Mouse (Mus musculus): ENCODE measurements around the gene Ticrr. TPM values are rescaled to one million over a fixed set of nuclear protein-coding genes. Genes with fewer than 3 reads are reported as not detected.

Ticrr gene
- polyA plus RNA-seq, 1 experiment from 2014 or later, result 25.3 TPM

- Histone ChIP-seq H3K9me3 (ENCODE audit: control insufficient read depth, low read length) (no peaks in the 10 kb centered on the region), H3K4me3 (ENCODE audit: low read depth, low read length) (peak within 1 kb of the TSS; percentile 72), H3K9ac (ENCODE audit: low read length) (peak within 1 kb of the TSS; percentile 64), H3K36me3 (ENCODE audit: control insufficient read depth, insufficient read depth, low read length) (no peaks in the 10 kb centered on the region), H3K27me3 (ENCODE audit: control insufficient read depth, insufficient read depth, low read length) (no peaks in the 10 kb centered on the region), H3K4me1 (replicated peaks; ENCODE audit: control insufficient read depth, insufficient read depth, low read length) (peaks cover 3% of the 10 kb centered on the region; the same call in 1 of the 2 replicates), H3K27ac (ENCODE audit: low read depth, low read length) (no peak within 1 kb of the TSS), H3K4me2 (ENCODE audit: low read depth, low read length, severe bottlenecking) (peak within 1 kb of the TSS; percentile 96)
- WGBS, result 3% methylated on average over 46 of the region's 46 CpGs
- ATAC-seq (replicated peaks; ENCODE audit: low FRiP score) (peak; percentile 81), DNase-seq (ENCODE audit: low spot score) (peak; percentile 81)
Observed at GRCm38 (mm10) chr7:79742659-79743536, 82.9 kb downstream of the Ticrr start, which contains the start of the genes Pex11a and Wdr93. Gene Pex11a, minus strand, starts transcription at chr7:79743131. Gene Wdr93, plus strand, starts transcription at chr7:79743163.

- DNase-seq (ENCODE audit: low spot score) (no peak), ATAC-seq (replicated peaks; ENCODE audit: low FRiP score) (no peak)
- no peak overlapping the region for H3K4me3 ChIP-seq (ENCODE audit: low read depth, low read length)
- no peak overlapping the region for H3K4me2 ChIP-seq (ENCODE audit: low read depth, low read length, severe bottlenecking)
- H3K27me3 ChIP-seq (ENCODE audit: control insufficient read depth, insufficient read depth, low read length), result no peaks in the 10 kb centered on the region
- 92% methylated on average over 9 of the region's 9 CpGs for WGBS
- H3K27ac ChIP-seq (ENCODE audit: low read depth, low read length), result no peak overlapping the region
- no peaks in the 10 kb centered on the region for H3K9me3 ChIP-seq (ENCODE audit: control insufficient read depth, low read length)
- peaks cover 3% of the 10 kb centered on the region; the same call in 1 of the 2 replicates for H3K4me1 ChIP-seq (replicated peaks; ENCODE audit: control insufficient read depth, insufficient read depth, low read length)
- no peaks in the 10 kb centered on the region for H3K36me3 ChIP-seq (ENCODE audit: control insufficient read depth, insufficient read depth, low read length)
- no peak overlapping the region for H3K9ac ChIP-seq (ENCODE audit: low read length)
Observed at GRCm38 (mm10) chr7:79744051-79744450, 84.1 kb downstream of the Ticrr start.

- 83% methylated on average over 5 of the region's 5 CpGs for WGBS
- ATAC-seq (replicated peaks; ENCODE audit: low FRiP score), result no peak
- H3K9me3 ChIP-seq (ENCODE audit: control insufficient read depth, low read length), result no peaks in the 10 kb centered on the region
- peaks cover 3% of the 10 kb centered on the region; the same call in 1 of the 2 replicates for H3K4me1 ChIP-seq (replicated peaks; ENCODE audit: control insufficient read depth, insufficient read depth, low read length)
- H3K4me2 ChIP-seq (ENCODE audit: low read depth, low read length, severe bottlenecking), result no peak overlapping the region
- H3K36me3 ChIP-seq (ENCODE audit: control insufficient read depth, insufficient read depth, low read length), result no peaks in the 10 kb centered on the region
- H3K27me3 ChIP-seq (ENCODE audit: control insufficient read depth, insufficient read depth, low read length), result no peaks in the 10 kb centered on the region
- no peak overlapping the region for H3K4me3 ChIP-seq (ENCODE audit: low read depth, low read length)
- H3K27ac ChIP-seq (ENCODE audit: low read depth, low read length), result no peak overlapping the region
- no peak overlapping the region for H3K9ac ChIP-seq (ENCODE audit: low read length)
- DNase-seq (ENCODE audit: low spot score), result no peak
Observed at GRCm38 (mm10) chr7:79744585-79744984, 84.6 kb downstream of the Ticrr start.

- Histone ChIP-seq H3K4me1 (replicated peaks; ENCODE audit: control insufficient read depth, insufficient read depth, low read length) (peaks cover 3% of the 10 kb centered on the region; the same call in 1 of the 2 replicates), H3K27me3 (ENCODE audit: control insufficient read depth, insufficient read depth, low read length) (no peaks in the 10 kb centered on the region), H3K9me3 (ENCODE audit: control insufficient read depth, low read length) (no peaks in the 10 kb centered on the region), H3K36me3 (ENCODE audit: control insufficient read depth, insufficient read depth, low read length) (no peaks in the 10 kb centered on the region), H3K27ac (ENCODE audit: low read depth, low read length) (no peak overlapping the region), H3K4me2 (ENCODE audit: low read depth, low read length, severe bottlenecking) (no peak overlapping the region), H3K4me3 (ENCODE audit: low read depth, low read length) (no peak overlapping the region), H3K9ac (ENCODE audit: low read length) (no peak overlapping the region)
- DNase-seq (ENCODE audit: low spot score), result no peak
- WGBS, result 87% methylated on average over 6 of the region's 6 CpGs
- no peak for ATAC-seq (replicated peaks; ENCODE audit: low FRiP score)
Observed at GRCm38 (mm10) chr7:79747659-79748058, 87.7 kb downstream of the Ticrr start.

Other genes starting within 250 kb of the Ticrr start
- gene Polg, start 193.8 kb upstream of the Ticrr start, polyA plus RNA-seq (2014; fragmentation: Nextera tagmentation; extraction: Ambion mirVana), result 48.2 and 48.5 TPM in 2 replicates
- 5.5 and 6.8 TPM in 2 replicates for gene Rhcg, start 42.5 kb upstream of the Ticrr start, polyA plus RNA-seq (2014; fragmentation: Nextera tagmentation; extraction: Ambion mirVana)
- gene Kif7, start 55.5 kb downstream of the Ticrr start, polyA plus RNA-seq (2014; fragmentation: Nextera tagmentation; extraction: Ambion mirVana), result 7.3 and 8.7 TPM in 2 replicates
- 0.07 TPM in 1 of 2 replicates, not detected in the other for gene Plin1, start 72.7 kb downstream of the Ticrr start, polyA plus RNA-seq (2014; fragmentation: Nextera tagmentation; extraction: Ambion mirVana)
- gene Pex11a, start 82.9 kb downstream of the Ticrr start, polyA plus RNA-seq (2014; fragmentation: Nextera tagmentation; extraction: Ambion mirVana), result 7.6 and 8.7 TPM in 2 replicates
- 0.21 and 0.37 TPM in 2 replicates for gene Wdr93, start 83.0 kb downstream of the Ticrr start, polyA plus RNA-seq (2014; fragmentation: Nextera tagmentation; extraction: Ambion mirVana)
- gene Mesp1, start 133.6 kb downstream of the Ticrr start, polyA plus RNA-seq (2014; fragmentation: Nextera tagmentation; extraction: Ambion mirVana), result 0.15 TPM in 1 of 2 replicates, not detected in the other
- gene Mesp2, start 150.5 kb downstream of the Ticrr start, polyA plus RNA-seq (2014; fragmentation: Nextera tagmentation; extraction: Ambion mirVana), result 0.37 and 0.89 TPM in 2 replicates
- 4.1 and 4.6 TPM in 2 replicates for gene Anpep, start 200.9 kb downstream of the Ticrr start, polyA plus RNA-seq (2014; fragmentation: Nextera tagmentation; extraction: Ambion mirVana)